Mouse (Mus musculus) forebrain, embryonic 15.5 days (tissue): ENCODE results near the gene Gsc. TPM values are rescaled to one million over a fixed set of nuclear protein-coding genes. Genes with fewer than 3 reads are reported as not detected.

Experiments
- ATAC-seq: fragments of 200-750 bp; cut with Nextera tagmentation; replicated peaks from 2 replicates; pipeline ENCODE4 v1.8.0; 2017; ENCODE audit warnings: mild to moderate bottlenecking, moderate TSS enrichment, moderate library complexity
- H3K27ac ChIP-seq: fragments of 300-500 bp; sonication (generic); replicated peaks from 2 replicates; pipeline ENCODE4 v1.5.1; 2015; ENCODE audit warnings: mild to moderate bottlenecking, inconsistent platforms
- H3K27me3 ChIP-seq: fragments of 300-500 bp; sonication (generic); 2 replicates; pipeline ENCODE4 v1.6.1; 2015; ENCODE audit warnings: inconsistent platforms
- H3K36me3 ChIP-seq: fragments of 300-500 bp; sonication (generic); 2 replicates; pipeline ENCODE4 v1.6.1; 2015; ENCODE audit warnings: mild to moderate bottlenecking, inconsistent platforms
- H3K4me1 ChIP-seq: fragments of 300-500 bp; sonication (generic); 2 replicates; pipeline ENCODE4 v1.6.1; 2015; ENCODE audit warnings: inconsistent platforms
- H3K4me2 ChIP-seq: fragments of 300-500 bp; sonication (generic); replicated peaks from 2 replicates; pipeline ENCODE4 v1.6.1; 2015; ENCODE audit warnings: mild to moderate bottlenecking, inconsistent platforms
- H3K4me3 ChIP-seq: fragments of 300-500 bp; sonication (generic); 2 replicates; pipeline ENCODE4 v1.5.1; 2015; ENCODE audit warnings: mild to moderate bottlenecking, inconsistent platforms
- H3K9ac ChIP-seq: fragments of 300-500 bp; sonication (generic); replicated peaks from 2 replicates; pipeline ENCODE4 v1.6.1; 2015; ENCODE audit warnings: mild to moderate bottlenecking, inconsistent platforms
- H3K9me3 ChIP-seq: fragments of 300-500 bp; sonication (generic); 2 replicates; pipeline ENCODE4 v1.6.1; 2016; ENCODE audit warnings: inconsistent platforms
- WGBS: fragments of 180-500 bp; shearing (Covaris S2); methylation state at CpG from one replicate; pipeline ENCODE4 v1.1.7; 2015; ENCODE audit warnings: mixed read lengths; 5-methylcytosine and 5-hydroxymethylcytosine counted together
- polyA plus RNA-seq: library from polyadenylated mRNA; unstranded; fragments of >200 nt; fragmentation: Nextera tagmentation; extraction: Ambion mirVana; gene quantifications from 2 replicates; pipeline ENCODE4 v1.2.1, GENCODE M21; 2015

Gsc gene
- polyA plus RNA-seq, result 0.19 and 0.75 TPM in 2 replicates

DNA sequence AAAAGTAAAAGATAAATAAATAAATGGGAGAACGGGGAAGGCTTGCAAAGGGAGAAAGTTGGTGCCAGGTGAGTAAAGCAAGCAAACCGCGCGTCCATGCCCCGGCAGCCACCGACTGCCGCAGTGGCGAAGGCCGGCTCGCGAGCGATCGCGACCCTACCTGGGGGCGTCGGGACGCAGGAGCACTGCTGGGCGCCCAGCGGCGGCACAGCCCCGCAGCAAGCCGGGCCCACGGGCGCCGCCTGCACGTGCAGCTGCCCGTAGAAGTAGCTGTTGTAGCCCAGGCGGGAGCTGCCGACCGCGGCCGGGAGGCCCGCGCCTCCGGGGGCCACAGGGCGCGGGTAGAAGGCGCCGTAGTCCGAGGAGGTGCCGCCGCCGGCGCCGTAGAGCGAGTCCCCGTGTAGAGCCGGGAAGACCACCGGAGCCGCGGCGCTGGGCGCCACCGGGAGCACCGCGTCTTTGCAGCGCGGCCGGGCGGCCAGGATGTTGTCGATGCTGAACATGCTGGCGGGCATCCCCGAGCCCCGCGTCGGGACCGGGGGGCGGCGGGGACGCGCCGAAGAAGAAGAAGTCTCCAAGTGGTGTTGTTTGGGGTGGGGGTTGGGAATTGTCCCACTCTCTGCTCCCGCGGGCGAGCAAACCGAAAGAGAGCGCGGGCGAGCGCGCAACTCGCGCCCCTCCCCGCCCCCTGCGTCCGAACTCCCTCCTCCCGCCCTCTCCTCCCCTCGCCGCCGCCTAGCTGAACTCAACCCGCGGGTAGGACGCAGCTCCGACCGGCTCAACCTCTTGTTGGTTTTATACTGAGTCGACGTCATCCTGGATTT lies at the start of gene Gsc:
Gene Gsc, minus strand, starts transcription at position 730 of the 824 bp plus-strand sequence.
- Histone ChIP-seq H3K4me1 (peaks cover 36% of the 10 kb centered on the region), H3K9me3 (no peaks in the 10 kb centered on the region), H3K36me3 (no peaks in the 10 kb centered on the region), H3K27me3 (peaks cover 80% of the 10 kb centered on the region), H3K4me2 (peak within 1 kb of the TSS; percentile 83), H3K4me3 (peak within 1 kb of the TSS; percentile 44), H3K9ac (peak within 1 kb of the TSS; percentile 19), H3K27ac (no peak within 1 kb of the TSS)
- under 1% methylated on average over 94 of the region's 97 CpGs for WGBS
- ATAC-seq, result peak; percentile 30; the same call in 1 of the 2 replicates

DNA sequence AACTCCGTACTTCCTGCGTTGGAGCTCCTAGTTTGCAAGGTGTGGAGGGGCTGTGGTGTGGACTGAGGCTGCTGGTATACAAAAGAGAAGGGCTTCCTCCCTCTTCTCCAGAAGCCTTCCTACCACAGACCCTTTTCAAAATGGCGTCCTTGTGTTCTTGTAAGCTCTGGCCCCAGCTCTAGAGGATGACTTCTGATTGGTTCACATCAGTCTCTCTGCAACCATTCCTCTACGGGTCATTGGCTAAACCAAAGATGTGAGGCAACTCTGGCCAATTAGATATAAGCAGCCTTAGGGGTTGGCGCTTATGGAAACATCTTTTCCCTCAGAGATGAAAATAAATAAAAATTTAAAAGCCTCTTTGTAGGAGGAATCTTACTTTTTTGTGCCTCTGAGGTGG lies 46.6 kb upstream of the Gsc start:
- no peaks in the 10 kb centered on the region for H3K36me3 ChIP-seq
- no peak overlapping the region for H3K9ac ChIP-seq
- H3K4me3 ChIP-seq, result no peak overlapping the region
- H3K9me3 ChIP-seq, result 0 out of 2 replicates have a peak, but pooled peaks cover 2% of the 10 kb centered on the region
- H3K27ac ChIP-seq, result no peak overlapping the region
- no peak for ATAC-seq
- no peaks in the 10 kb centered on the region for H3K4me1 ChIP-seq
- no peak overlapping the region for H3K4me2 ChIP-seq
- WGBS, result 89% methylated on average over 5 of the region's 5 CpGs
- no peaks in the 10 kb centered on the region for H3K27me3 ChIP-seq

DNA sequence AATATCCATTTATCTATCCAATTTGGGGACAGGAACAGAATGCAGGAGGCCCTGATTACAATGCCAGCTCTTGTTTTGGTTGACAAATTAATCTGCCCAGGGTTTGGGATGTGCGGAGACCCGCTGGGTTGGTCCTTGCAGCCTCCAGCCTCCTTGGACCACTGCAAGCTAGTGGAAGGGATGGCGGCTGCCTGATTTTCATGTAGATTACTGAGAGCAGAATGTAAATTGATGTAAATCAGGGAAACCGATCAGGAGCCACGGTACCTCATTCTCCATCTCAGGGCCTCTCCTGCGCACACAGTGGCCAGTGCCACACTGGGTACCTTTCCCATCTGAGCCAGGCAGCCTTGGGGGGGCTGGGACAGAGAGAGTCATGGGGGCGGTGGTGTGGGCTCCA lies 34.8 kb upstream of the Gsc start:
- H3K9me3 ChIP-seq, result no peaks in the 10 kb centered on the region
- H3K27me3 ChIP-seq, result no peaks in the 10 kb centered on the region
- H3K36me3 ChIP-seq, result no peaks in the 10 kb centered on the region
- H3K4me3 ChIP-seq, result no peak overlapping the region
- no peak overlapping the region for H3K4me2 ChIP-seq
- no peak for ATAC-seq
- H3K9ac ChIP-seq, result no peak overlapping the region
- no peaks in the 10 kb centered on the region for H3K4me1 ChIP-seq
- H3K27ac ChIP-seq, result no peak overlapping the region
- 41% methylated on average over 7 of the region's 7 CpGs for WGBS

DNA sequence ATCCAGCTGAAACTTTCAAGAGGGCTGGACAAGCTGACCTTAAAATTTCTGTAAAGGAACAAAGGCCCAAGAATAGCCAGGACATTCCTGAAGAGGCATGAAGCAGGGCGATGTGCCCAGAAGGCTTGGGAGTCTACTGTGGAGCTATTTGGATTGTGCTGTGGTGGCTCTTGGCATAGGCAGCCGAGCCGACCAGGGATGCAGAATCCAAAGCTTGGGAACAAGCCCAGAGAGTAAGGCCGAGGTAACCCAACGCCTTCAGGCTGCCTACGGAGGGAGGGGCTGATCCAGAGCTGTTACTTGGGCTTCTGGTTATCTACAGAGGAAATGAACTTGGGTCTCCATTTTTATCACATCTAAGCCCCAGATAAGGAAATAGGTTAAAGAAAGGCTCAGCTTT lies 18.9 kb upstream of the Gsc start:
- Histone ChIP-seq H3K36me3 (no peaks in the 10 kb centered on the region), H3K9me3 (no peaks in the 10 kb centered on the region), H3K27me3 (no peaks in the 10 kb centered on the region), H3K9ac (no peak overlapping the region), H3K4me2 (no peak overlapping the region), H3K27ac (no peak overlapping the region), H3K4me3 (no peak overlapping the region), H3K4me1 (no peaks in the 10 kb centered on the region)
- WGBS, result 52% methylated on average over 6 of the region's 6 CpGs
- ATAC-seq, result no peak

DNA sequence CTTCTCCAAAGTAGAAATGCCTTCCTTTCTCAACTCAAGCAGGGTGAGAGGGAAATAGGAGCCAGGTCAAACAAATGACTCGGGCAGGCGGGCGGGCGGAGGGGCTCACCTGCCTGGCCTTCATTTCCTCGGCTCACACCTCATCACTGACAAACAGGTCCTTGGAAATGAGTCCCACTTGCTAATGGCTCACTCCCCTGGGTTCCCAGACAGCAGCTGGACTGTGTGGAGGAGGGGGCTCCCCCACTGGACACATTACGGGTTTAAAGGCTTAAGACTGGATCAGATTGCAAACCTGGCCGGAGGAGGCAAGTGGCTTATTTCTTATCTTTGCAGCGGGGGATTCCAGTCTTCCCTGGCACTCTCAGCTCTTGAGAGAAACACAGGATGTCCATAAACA lies 13.1 kb upstream of the Gsc start:
- H3K9ac ChIP-seq, result no peak overlapping the region
- 50% methylated on average over 8 of the region's 8 CpGs for WGBS
- H3K27me3 ChIP-seq, result peaks cover 3% of the 10 kb centered on the region; the same call in 1 of the 2 replicates
- H3K9me3 ChIP-seq, result no peaks in the 10 kb centered on the region
- H3K4me1 ChIP-seq, result no peaks in the 10 kb centered on the region
- H3K27ac ChIP-seq, result no peak overlapping the region
- no peak for ATAC-seq
- no peaks in the 10 kb centered on the region for H3K36me3 ChIP-seq
- H3K4me3 ChIP-seq, result no peak overlapping the region
- H3K4me2 ChIP-seq, result no peak overlapping the region

DNA sequence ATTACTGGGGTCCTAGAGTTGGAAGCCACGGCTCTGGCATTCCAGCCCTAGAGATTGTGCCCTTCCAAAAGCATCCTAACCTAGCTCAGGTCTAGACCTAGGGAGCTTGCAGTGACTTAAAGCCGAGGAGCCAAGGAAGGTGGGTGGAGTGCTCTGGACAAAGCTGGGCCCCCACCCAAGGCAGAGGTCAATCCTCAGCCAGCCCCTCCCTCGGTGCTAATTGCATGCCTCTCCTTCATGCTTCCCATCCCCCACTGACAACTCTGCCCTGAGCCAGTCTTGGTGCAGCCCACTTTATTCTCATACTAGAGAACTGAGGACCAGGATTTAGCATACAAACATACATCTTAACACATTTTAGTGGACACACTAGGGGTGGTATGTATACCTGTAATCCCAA lies 12.0 kb upstream of the Gsc start:
- H3K9me3 ChIP-seq, result no peaks in the 10 kb centered on the region
- H3K4me2 ChIP-seq, result no peak overlapping the region
- no peak overlapping the region for H3K27ac ChIP-seq
- no peaks in the 10 kb centered on the region for H3K36me3 ChIP-seq
- 17% methylated on average over 3 of the region's 3 CpGs for WGBS
- no peak for ATAC-seq
- no peak overlapping the region for H3K4me3 ChIP-seq
- H3K9ac ChIP-seq, result no peak overlapping the region
- no peaks in the 10 kb centered on the region for H3K4me1 ChIP-seq
- peaks cover 14% of the 10 kb centered on the region; the same call in 1 of the 2 replicates for H3K27me3 ChIP-seq

DNA sequence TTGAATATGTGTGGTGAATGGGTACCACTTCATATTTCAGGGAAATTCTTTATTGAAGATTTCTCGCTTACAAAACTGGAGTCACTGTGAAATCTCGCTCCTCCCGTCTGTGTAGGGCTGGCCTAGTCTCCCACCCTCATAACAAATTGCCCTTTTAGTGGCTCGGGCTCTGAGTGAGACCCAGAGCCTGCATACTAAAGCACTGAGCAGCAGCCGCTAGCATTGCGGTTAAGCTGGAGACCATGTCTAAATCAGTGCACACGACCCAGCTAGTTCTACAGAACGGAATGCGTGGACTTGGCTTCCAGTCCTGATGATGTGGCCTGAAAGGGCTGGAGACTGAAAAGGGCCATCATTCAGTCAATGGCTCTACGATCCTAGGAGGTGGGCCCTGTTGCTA lies 7.9 kb upstream of the Gsc start:
- ATAC-seq, result no peak
- H3K36me3 ChIP-seq, result no peaks in the 10 kb centered on the region
- no peak overlapping the region for H3K4me3 ChIP-seq
- peaks cover 7% of the 10 kb centered on the region; the same call in 1 of the 2 replicates for H3K4me1 ChIP-seq
- no peak overlapping the region for H3K27ac ChIP-seq
- WGBS, result 72% methylated on average over 10 of the region's 10 CpGs
- H3K27me3 ChIP-seq, result peaks cover 50% of the 10 kb centered on the region
- H3K4me2 ChIP-seq, result no peak overlapping the region
- no peaks in the 10 kb centered on the region for H3K9me3 ChIP-seq
- H3K9ac ChIP-seq, result no peak overlapping the region

DNA sequence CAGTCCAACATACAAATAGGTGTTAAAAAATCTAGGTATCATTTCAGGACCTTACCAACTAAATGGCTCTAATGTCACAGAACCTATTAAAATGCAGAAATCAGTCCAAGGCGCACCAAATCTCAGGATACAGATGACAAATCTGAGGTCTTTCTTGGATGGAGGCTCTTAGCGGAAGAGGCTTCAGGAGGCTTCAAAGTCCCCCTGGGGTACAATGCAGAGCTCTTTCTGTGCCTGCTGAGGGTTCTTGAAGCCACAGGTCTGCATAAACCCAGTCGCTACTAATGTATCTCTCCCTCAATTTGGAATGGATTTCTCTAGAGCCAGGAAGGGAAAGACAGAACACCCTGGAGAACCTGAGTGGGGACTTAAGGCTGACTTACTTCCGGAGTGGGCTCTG lies 5.1 kb upstream of the Gsc start:
- no peak overlapping the region for H3K4me2 ChIP-seq

DNA sequence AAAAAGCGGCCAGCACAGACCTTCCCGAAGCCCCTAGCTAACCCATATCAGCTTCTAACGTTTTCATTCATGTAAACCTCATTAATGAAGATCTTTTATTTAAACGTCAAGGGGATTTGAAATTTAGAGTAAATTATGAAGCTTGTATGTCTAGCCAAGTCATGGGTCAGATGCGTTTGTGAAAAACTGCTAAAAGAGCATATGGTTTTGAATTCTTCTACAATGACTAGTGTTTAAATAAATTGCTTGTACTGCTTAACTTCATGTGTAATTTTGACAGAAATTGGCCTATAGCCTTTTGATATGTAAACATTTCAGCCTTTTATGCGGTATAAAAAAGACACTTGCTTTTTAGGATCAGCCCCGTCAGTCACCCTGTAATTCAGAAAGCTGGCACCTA lies 4.4 kb upstream of the Gsc start:
- H3K27ac ChIP-seq, result no peak overlapping the region

More for the DNA sequence above, 5.1 kb upstream of the Gsc start:
- Histone ChIP-seq H3K36me3 (no peaks in the 10 kb centered on the region), H3K27ac (no peak overlapping the region), H3K4me3 (no peak overlapping the region), H3K4me1 (peaks cover 15% of the 10 kb centered on the region), H3K9me3 (no peaks in the 10 kb centered on the region), H3K9ac (no peak overlapping the region), H3K27me3 (peaks cover 66% of the 10 kb centered on the region)
- 0% methylated on average over 4 of the region's 4 CpGs for WGBS
- no peak for ATAC-seq

DNA sequence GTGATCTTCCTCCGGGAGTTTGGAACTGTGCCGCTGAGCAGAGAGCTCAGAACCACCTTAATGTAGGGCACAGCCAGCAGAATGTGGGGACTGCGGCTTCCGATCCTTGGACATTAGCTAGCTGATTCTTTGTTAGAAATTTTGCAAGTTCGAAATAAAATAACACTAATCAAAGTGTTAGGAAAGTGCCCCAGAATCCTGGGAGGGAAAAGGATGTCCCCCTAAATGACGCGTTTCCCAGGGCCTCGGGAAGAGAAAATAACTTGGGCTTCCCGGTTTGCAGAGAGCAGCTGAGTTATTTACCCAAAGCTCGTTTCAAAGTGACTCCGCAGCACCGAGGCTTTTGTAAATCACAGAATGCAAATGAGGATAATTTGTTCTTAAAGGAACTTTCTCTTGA lies 3.9 kb upstream of the Gsc start:
- Histone ChIP-seq H3K27ac (no peak overlapping the region), H3K4me1 (peaks cover 26% of the 10 kb centered on the region), H3K4me3 (no peak overlapping the region), H3K9ac (no peak overlapping the region), H3K9me3 (no peaks in the 10 kb centered on the region), H3K27me3 (peaks cover 75% of the 10 kb centered on the region), H3K4me2 (no peak overlapping the region), H3K36me3 (no peaks in the 10 kb centered on the region)
- WGBS, result under 1% methylated on average over 12 of the region's 12 CpGs
- no peak for ATAC-seq

More for the DNA sequence above, 4.4 kb upstream of the Gsc start:
- no peak for ATAC-seq
- Histone ChIP-seq H3K9me3 (no peaks in the 10 kb centered on the region), H3K36me3 (no peaks in the 10 kb centered on the region), H3K4me2 (no peak overlapping the region), H3K9ac (no peak overlapping the region), H3K27me3 (peaks cover 72% of the 10 kb centered on the region), H3K4me1 (peaks cover 21% of the 10 kb centered on the region), H3K4me3 (no peak overlapping the region)
- 2% methylated on average over 7 of the region's 7 CpGs for WGBS

DNA sequence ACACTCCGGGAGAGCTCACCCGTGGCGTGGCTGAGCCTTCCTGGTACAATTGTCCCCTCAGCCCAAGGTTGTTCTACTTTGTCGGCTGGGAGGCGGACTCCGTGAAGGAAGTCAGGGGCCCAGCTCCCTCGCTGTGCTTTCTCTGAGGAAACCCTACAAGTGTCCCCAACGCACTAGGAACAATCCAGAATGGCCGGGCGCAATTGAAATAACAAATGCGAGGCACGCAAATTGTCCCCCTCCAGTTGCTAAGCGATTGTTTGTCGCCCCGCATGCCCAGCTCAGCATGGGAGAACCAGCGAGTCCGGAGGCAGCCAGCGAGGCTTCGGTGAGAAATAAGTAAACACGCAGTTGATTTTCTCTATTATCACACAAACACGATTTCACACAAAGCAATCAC lies 2.8 kb upstream of the Gsc start:
- ATAC-seq, result no peak
- Histone ChIP-seq H3K9me3 (no peaks in the 10 kb centered on the region), H3K9ac (no peak overlapping the region), H3K27me3 (peaks cover 80% of the 10 kb centered on the region), H3K4me2 (no peak overlapping the region), H3K4me1 (peaks cover 36% of the 10 kb centered on the region), H3K4me3 (no peak overlapping the region), H3K36me3 (no peaks in the 10 kb centered on the region), H3K27ac (no peak overlapping the region)
- WGBS, result under 1% methylated on average over 21 of the region's 21 CpGs

DNA sequence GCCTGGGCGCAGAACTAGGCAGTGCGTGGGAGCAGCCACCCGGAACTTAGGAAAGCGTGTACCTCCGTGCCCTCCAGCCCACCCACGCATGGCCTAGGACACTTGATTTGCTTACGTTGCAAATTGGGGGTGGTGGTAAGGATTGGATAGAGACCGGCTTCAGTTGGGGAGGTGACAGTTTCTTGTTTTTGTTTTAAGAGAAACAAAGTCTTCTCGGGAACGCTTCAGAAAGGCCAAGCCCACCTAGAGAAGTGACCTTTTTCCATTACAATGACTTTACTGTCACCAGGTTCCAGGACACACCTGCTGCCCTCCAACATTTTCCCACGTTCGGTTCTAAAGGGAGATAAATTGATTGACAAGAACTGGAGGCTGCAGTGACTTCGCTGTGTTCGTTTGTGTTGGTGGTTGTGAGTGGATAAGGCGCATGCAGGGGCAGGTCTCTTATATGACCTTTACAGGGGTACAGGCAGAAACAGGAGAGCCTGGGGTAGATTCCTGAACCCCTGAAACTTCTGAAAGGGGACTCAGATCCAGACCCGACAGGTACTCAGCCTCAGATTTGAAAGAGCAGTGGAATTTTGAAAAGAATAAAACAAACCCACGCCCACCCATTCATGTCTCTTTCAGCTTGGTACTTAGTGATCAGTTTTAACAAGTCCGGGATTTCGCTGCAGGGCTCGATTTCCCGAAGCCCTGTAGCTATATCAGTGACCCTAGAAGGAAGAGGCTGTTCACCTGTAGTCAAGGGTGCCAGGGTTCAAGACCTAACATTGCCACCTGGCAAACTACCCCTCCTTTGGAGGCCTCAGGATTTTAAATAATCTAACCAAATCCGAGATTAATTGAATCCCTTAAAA lies 2.0 kb upstream of the Gsc start:
- H3K4me1 ChIP-seq, result peaks cover 36% of the 10 kb centered on the region
- H3K9me3 ChIP-seq, result no peaks in the 10 kb centered on the region
- peaks cover 80% of the 10 kb centered on the region for H3K27me3 ChIP-seq
- no peaks in the 10 kb centered on the region for H3K36me3 ChIP-seq
- WGBS, result 2% methylated on average over 22 of the region's 22 CpGs
- ATAC-seq, result no peak
- H3K4me2 ChIP-seq, result no peak overlapping the region
- H3K27ac ChIP-seq, result no peak overlapping the region
- H3K9ac ChIP-seq, result no peak overlapping the region
- H3K4me3 ChIP-seq, result no peak overlapping the region
